Mouse (Mus musculus): ENCODE data around the gene Clec3a.

Clec3a gene

DNA sequence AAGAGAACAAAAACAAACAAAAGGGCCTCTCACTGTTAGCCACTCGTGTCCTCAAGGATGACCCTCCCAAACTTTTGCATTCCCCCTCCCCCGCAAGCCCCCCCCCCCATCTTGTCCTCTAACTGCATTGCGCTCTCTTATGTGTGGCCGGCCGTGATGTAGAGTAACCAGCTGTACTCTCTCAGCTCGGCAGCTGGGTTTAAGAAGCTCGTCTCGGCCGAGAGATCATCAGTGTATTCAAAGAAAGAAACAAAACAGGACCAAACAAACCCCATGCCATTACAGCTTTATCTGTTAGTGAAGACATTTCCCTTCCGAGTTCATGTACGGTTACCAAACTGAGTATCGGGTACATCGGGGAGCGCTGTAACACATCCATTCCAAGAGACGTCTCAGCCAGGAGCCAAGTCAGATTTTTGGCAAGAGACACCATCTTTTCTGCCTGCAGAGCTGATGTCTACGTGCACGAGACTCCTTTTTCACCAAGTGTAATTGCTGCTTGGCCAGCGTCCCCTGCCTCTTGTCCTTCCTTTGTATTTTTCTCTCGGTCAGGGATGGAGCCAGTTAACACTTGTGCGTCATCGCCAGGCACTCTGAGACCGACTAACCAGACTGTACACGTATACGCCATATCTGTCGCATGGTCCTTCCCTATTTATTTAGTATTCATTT is 40.4 kb downstream of the Clec3a start:
- no peak for DNase-seq

DNA sequence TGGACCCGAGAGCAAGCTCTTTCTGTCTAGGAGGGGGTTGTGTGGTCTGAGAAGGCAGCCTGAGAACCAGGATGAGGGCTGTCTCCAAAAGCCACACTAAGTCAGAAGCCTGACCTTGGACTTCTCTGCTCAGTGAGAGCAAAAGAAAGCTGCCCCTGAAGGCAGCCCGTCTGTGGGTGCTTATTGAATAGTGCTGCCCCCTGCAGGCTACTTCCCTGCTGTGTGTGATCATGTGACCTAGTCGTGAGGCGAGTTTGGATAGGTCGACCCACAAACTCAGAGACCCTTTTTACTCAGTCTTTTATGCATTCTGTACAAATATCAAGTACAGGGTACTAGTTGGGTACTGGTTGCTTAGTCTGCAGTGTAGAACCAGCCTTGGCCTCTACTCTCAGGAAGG is 42.7 kb downstream of the Clec3a start:
- DNase-seq = no peak

DNA sequence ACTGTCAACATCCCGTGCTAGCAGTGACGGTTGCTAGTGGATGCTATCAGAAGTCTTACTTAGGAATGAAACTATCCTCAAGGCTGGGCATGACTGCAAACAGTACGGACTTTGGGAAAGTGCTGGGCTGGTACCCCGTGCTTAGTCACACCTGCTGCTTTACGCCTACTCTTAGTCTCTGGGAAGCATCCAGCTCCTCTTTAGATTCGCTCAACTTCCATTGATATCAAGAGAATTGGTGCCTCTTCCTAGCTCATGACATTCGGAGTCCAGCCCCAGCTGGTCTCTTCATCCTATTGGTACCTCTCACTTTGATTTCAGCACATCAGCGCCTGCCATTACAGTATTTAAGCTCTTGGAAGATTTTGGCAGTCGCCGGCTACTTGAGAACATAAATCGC is 44.7 kb downstream of the Clec3a start:
- DNase-seq = no peak

DNA sequence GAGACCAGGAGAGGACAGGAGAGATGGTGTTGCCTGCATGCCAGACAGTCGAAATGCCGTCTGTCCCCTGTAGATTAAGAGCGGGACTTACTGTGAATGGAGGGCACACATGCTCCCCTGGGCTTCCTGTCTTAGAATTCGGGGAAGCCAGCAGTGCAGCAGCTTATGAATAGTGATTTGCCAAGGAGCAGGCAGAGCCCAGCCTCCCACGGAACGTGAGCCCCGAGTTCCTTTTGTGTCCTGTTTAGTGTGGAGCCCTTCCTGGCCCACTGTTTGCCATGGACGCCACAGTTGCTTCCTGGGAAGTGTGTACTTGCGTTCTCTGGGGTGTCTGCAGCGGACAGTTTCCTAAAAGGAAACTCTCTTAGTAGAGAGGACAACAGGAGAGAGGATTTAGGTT is 45.4 kb downstream of the Clec3a start:
- no peak for DNase-seq

DNA sequence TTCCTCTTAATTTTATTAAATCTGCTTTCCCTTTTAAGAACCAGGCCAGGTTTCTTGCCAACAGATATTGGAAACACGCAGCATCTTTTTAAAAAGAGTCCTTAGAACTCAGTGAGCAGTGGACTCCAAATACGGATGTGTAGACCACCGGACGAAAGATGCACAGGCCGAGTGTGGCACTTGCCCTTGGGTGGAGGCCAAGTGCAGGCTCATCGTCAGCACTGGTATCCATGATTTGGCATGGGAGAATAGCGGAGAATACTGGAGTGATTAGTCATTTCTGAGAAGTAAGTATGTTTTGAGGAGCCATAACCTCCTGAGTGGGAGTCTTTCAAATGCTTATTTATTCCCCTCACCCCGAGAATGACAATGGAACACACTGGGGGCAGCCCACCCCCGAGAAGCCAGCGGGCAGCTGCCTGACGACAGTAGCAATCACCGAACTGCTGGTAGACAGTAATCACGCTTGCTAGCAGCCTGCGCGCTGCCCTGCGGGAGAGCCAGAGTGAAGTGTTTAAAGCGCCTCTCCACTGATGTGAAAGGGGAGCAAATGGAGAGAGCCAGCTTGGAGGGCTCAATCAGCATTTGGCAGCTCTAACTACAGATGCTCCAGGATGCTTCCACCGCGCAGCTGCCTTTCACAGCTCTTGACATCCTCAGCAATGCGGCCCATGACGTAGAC is 50.8 kb downstream of the Clec3a start:
- DNase-seq = no peak

DNA sequence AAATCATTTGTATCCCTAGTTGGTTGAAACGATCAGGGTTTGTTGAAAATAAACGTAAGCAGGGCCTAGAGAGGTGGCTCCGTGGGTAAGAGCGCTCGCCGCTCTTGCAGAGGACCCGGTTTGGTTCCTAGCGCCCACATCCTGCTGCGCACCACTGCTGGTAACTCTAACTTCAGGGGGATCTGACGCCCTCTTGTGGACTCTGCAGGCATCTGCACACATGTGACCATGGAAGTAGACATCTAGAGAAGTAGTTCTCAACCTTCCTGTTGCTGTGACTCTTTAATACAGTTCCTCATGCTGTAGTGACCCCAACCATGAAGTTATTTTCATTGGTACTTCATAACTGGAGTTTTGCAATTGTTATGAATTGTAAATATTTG is 51.3 kb downstream of the Clec3a start:
- DNase-seq = no peak

DNA sequence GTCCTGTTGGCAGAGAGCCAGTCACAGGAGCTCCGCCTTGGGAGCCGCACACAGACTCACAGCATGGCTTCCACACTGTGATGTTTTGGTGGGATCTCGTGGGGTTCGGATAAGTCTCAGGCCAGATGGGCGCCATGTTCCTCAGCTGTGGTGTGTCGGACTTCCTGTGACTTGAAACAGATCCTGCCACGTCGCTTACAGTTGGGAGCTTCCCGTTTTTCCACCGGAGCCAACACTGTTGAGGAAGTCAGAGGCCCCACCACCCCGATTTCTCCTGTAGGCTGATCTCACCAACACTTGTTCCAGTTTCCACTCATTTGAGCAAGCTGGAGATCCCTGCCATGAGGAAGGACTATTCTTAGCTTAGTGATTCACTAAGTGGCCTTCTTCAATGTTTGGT is 55.7 kb downstream of the Clec3a start:
- no peak for DNase-seq
